Mouse (Mus musculus) intestine, embryonic 14.5 days (tissue): ENCODE data around the gene Ttf2. TPM values are rescaled to one million over a fixed set of nuclear protein-coding genes. Genes with fewer than 3 reads are reported as not detected.

Source experiments
- ATAC-seq: fragments of 200-750 bp; cut with Nextera tagmentation; replicated peaks from 2 replicates; pipeline ENCODE4 v1.8.0; 2017; ENCODE audit warnings: low read depth, moderate number of reproducible peaks, moderate TSS enrichment, moderate library complexity; ENCODE audit not compliant: low FRiP score, low TSS enrichment
- DNase-seq: peaks from one replicate; pipeline ENCODE4 v3.0.0-alpha.2; 2018; ENCODE audit warnings: low spot score
- H3K27ac ChIP-seq: fragments of 300-500 bp; sonication (generic); 2 replicates; pipeline ENCODE4 v1.5.1; 2014; ENCODE audit warnings: low read depth, mild to moderate bottlenecking, control low read depth
- H3K27me3 ChIP-seq: fragments of 300-500 bp; sonication (generic); replicated peaks from 2 replicates; pipeline ENCODE4 v1.6.1; 2014; ENCODE audit warnings: low read length, control low read depth; ENCODE audit not compliant: control insufficient read depth, insufficient read depth
- H3K36me3 ChIP-seq: fragments of 300-500 bp; sonication (generic); 2 replicates; pipeline ENCODE4 v1.6.1; 2014; ENCODE audit warnings: low read length, control low read depth; ENCODE audit not compliant: control insufficient read depth, insufficient read depth
- H3K4me1 ChIP-seq: fragments of 300-500 bp; sonication (generic); replicated peaks from 2 replicates; pipeline ENCODE4 v1.6.1; 2014; ENCODE audit warnings: low read length, control low read depth, mixed read lengths; ENCODE audit not compliant: control insufficient read depth, insufficient read depth
- H3K4me2 ChIP-seq: fragments of 300-500 bp; sonication (generic); 2 replicates; pipeline ENCODE4 v1.6.1; 2014; ENCODE audit warnings: low read length
- H3K4me3 ChIP-seq: fragments of 300-500 bp; sonication (generic); 2 replicates; pipeline ENCODE4 v1.5.1; 2014; ENCODE audit warnings: low read depth, low read length, control low read depth, mixed read lengths
- H3K9ac ChIP-seq: fragments of 300-500 bp; sonication (generic); 2 replicates; pipeline ENCODE4 v1.6.1; 2014; ENCODE audit warnings: mild to moderate bottlenecking, low read length
- H3K9me3 ChIP-seq: fragments of 300-500 bp; sonication (generic); 2 replicates; pipeline ENCODE4 v1.6.1; 2016; ENCODE audit warnings: low read length, control low read depth; ENCODE audit not compliant: control insufficient read depth
- WGBS: fragments of 180-500 bp; shearing (Covaris S2); extraction: QIAGEN DNeasy Blood & Tissue Kit; methylation state at CpG from one replicate; pipeline ENCODE4 v1.1.7; 2014; 5-methylcytosine and 5-hydroxymethylcytosine counted together
- polyA plus RNA-seq: library from polyadenylated mRNA; unstranded; fragments of >200 nt; fragmentation: Nextera tagmentation; extraction: Ambion mirVana; gene quantifications from 2 replicates; pipeline ENCODE4 v1.2.1, GENCODE M21; 2014

The Ttf2 gene
- polyA plus RNA-seq, 1 experiment from 2014 or later, result 16.2 TPM

GRCm38 (mm10) chr3:100890406-100890805 lies 79.1 kb downstream of the Ttf2 start:
- DNase-seq (no peak), ATAC-seq (no peak)
- Histone ChIP-seq H3K9ac (no peak overlapping the region), H3K4me3 (no peak overlapping the region), H3K27ac (no peak overlapping the region), H3K9me3 (no peaks in the 10 kb centered on the region), H3K4me2 (no peak overlapping the region), H3K4me1 (no peaks in the 10 kb centered on the region), H3K36me3 (no peaks in the 10 kb centered on the region), H3K27me3 (no peaks in the 10 kb centered on the region)
- WGBS, result 93% methylated on average over 3 of the region's 3 CpGs

- DNase-seq (no peak), ATAC-seq (no peak)
- H3K36me3 ChIP-seq, result no peaks in the 10 kb centered on the region
- H3K4me2 ChIP-seq, result no peak overlapping the region
- H3K9me3 ChIP-seq, result no peaks in the 10 kb centered on the region
- 88% methylated on average over 1 of the region's 1 CpGs for WGBS
- no peaks in the 10 kb centered on the region for H3K4me1 ChIP-seq
- H3K27ac ChIP-seq, result no peak overlapping the region
- H3K9ac ChIP-seq, result no peak overlapping the region
- H3K4me3 ChIP-seq, result no peak overlapping the region
- no peaks in the 10 kb centered on the region for H3K27me3 ChIP-seq
Measured at GRCm38 (mm10) chr3:100889234-100889633, 80.2 kb downstream of the Ttf2 start.

Other genes starting within 250 kb of the Ttf2 start
- 0.31 and 0.32 TPM in 2 replicates for gene Vtcn1, start 144.2 kb downstream of the Ttf2 start, polyA plus RNA-seq
- 4.5 and 5.9 TPM in 2 replicates for gene Trim45, start 47.5 kb downstream of the Ttf2 start, polyA plus RNA-seq
- 0.11 and 0.12 TPM in 2 replicates for gene Cd101, start 59.9 kb upstream of the Ttf2 start, polyA plus RNA-seq
- gene Ptgfrn, start 140.6 kb upstream of the Ttf2 start, polyA plus RNA-seq, result 8.4 and 8.8 TPM in 2 replicates